Mouse (Mus musculus) layer of hippocampus, adult 9-11 months (tissue): ENCODE results near the gene Mxd1.

Experiments
- DNase-seq: peaks from one replicate; pipeline ENCODE4 v3.0.0; 2022

The Mxd1 gene

DNA sequence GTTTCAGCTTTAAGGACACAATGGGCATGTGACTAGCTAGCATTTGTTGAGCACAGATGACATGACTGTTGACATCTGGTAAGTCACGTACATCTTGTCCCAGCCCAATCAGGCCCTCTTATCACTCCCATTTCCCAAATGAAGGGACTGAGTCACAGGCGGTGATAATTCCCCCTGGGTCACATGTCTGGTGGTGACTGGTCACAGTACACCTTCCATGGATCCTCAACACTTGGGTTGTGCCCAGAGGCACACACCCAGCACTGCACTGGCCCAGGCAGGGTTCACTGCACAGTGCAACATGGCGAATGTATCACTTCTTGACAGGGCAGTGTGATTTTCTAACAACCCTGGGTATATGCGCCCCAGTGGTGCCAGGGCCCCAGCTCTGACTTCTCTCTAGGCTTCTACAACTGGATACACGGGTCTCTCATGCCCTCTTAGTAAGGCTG is 70.2 kb downstream of the Mxd1 start:
- DNase-seq = no peak
